ENCODE assay signal across 21 mouse cellular contexts in the genomic region with DNA sequence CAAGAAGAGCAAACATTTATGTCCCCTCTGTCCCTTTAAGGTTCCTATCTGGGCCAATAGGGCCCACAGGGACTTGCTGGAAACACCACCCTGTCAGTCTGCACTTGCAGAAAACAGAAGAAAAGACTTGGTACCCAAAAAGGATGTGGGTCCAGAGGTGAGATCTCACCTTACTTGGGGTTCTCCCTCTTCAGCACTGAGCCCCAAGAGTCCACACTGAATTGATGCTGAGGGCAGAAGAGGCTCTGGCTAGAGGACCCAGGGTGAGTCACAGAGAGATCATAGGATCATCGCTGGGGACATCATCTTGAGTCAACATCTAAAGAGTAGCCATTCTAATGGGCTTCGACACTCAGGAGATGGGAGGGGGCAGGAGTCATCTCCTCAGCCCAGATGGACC.
DNase-seq lines count a peak whose midpoint lies in the region; ATAC-seq and TF ChIP-seq lines count a peak whose summit lies in the region.
"Had no signal": no experiment of that assay in that cellular context is flagged by ENCODE, and none has a peak within 500 bp of the region (broad histone marks: within the 10 kb centered on the region; RNA-seq: fewer than 3 reads in every experiment).

No protein-coding gene starts in this region.

- no peaks in the 10 kb centered on the region for H3K27me3 ChIP-seq in midbrain, embryonic 10.5 days (ENCODE audit: low read depth, poor library complexity, severe bottlenecking)
- H3K27me3 ChIP-seq in midbrain, postnatal 0 days (ENCODE audit: insufficient read depth, low read length) = no peaks in the 10 kb centered on the region
- H3K27me3 ChIP-seq in midbrain, embryonic 11.5 days (ENCODE audit: control insufficient read depth, insufficient read depth, low read length) = no peaks in the 10 kb centered on the region
- no peaks in the 10 kb centered on the region for H3K27me3 ChIP-seq in midbrain, embryonic 15.5 days (replicated peaks)
- H3K27me3 ChIP-seq: embryonic facial prominence, embryonic 13.5 days; heart, embryonic 13.5 days; hindbrain, embryonic 12.5 days had no signal

- TF ChIP-seq CTCF in midbrain, postnatal 0 days (IDR thresholded peaks at IDR 0.05) = no peak

- no peak for ATAC-seq in midbrain, postnatal 0 days (ENCODE audit: low FRiP score)
- no peak for ATAC-seq in midbrain, embryonic 11.5 days (ENCODE audit: low FRiP score)
- no peak for ATAC-seq in midbrain, embryonic 15.5 days (replicated peaks)
- ATAC-seq: CD4-positive, CD25-positive, alpha-beta regulatory T cell, adult 4 months; forebrain, embryonic 14.5 days; inflammation-experienced regulatory T-cells, adult 6 months had no signal

- no peak overlapping the region for H3K4me3 ChIP-seq in midbrain, embryonic 10.5 days
- H3K4me3 ChIP-seq in midbrain, postnatal 0 days (ENCODE audit: low read depth, low read length) = no peak overlapping the region
- no peak overlapping the region for H3K4me3 ChIP-seq in midbrain, embryonic 11.5 days (ENCODE audit: low read depth, low read length)
- no peak overlapping the region for H3K4me3 ChIP-seq in midbrain, embryonic 15.5 days
- H3K4me3 ChIP-seq: embryonic facial prominence, embryonic 13.5 days; heart, embryonic 13.5 days; hindbrain, embryonic 12.5 days had no signal

- H3K36me3 ChIP-seq in midbrain, embryonic 10.5 days = no peaks in the 10 kb centered on the region
- H3K36me3 ChIP-seq in midbrain, postnatal 0 days (ENCODE audit: insufficient read depth, low read length) = no peaks in the 10 kb centered on the region
- H3K36me3 ChIP-seq in midbrain, embryonic 11.5 days (ENCODE audit: control insufficient read depth, insufficient read depth, low read length) = no peaks in the 10 kb centered on the region
- H3K36me3 ChIP-seq in midbrain, embryonic 15.5 days (replicated peaks) = no peaks in the 10 kb centered on the region
- H3K36me3 ChIP-seq: embryonic facial prominence, embryonic 13.5 days; heart, embryonic 13.5 days; hindbrain, embryonic 12.5 days had no signal

- H3K9ac ChIP-seq in midbrain, postnatal 0 days (replicated peaks; ENCODE audit: low read length, poor library complexity, severe bottlenecking) = no peak overlapping the region
- no peak overlapping the region for H3K9ac ChIP-seq in midbrain, embryonic 11.5 days (ENCODE audit: low read length)
- no peak overlapping the region for H3K9ac ChIP-seq in midbrain, embryonic 15.5 days
- H3K9ac ChIP-seq: embryonic facial prominence, embryonic 13.5 days; heart, embryonic 13.5 days; hindbrain, embryonic 12.5 days had no signal

- 85% methylated on average over 2 of the region's 2 CpGs for WGBS in midbrain, embryonic 10.5 days
- 96% methylated on average over 2 of the region's 2 CpGs for WGBS in midbrain, postnatal 0 days
- 79% methylated on average over 2 of the region's 2 CpGs for WGBS in midbrain, embryonic 11.5 days
- WGBS in midbrain, embryonic 15.5 days = 90% methylated on average over 2 of the region's 2 CpGs

- no peak overlapping the region for H3K4me2 ChIP-seq in midbrain, postnatal 0 days (ENCODE audit: low read depth, low read length, poor library complexity, severe bottlenecking)
- H3K4me2 ChIP-seq in midbrain, embryonic 11.5 days = no peak overlapping the region
- H3K4me2 ChIP-seq in midbrain, embryonic 15.5 days = no peak overlapping the region
- H3K4me2 ChIP-seq: embryonic facial prominence, embryonic 13.5 days; heart, embryonic 13.5 days; hindbrain, embryonic 12.5 days had no signal

- H3K9me3 ChIP-seq in midbrain, embryonic 10.5 days (replicated peaks) = no peaks in the 10 kb centered on the region
- no peaks in the 10 kb centered on the region for H3K9me3 ChIP-seq in midbrain, postnatal 0 days (ENCODE audit: low read length)
- no peaks in the 10 kb centered on the region for H3K9me3 ChIP-seq in midbrain, embryonic 11.5 days (ENCODE audit: control insufficient read depth, low read length)
- no peaks in the 10 kb centered on the region for H3K9me3 ChIP-seq in midbrain, embryonic 15.5 days
- H3K9me3 ChIP-seq: embryonic facial prominence, embryonic 13.5 days; G1E; heart, embryonic 13.5 days; hindbrain, embryonic 12.5 days had no signal

- H3K4me1 ChIP-seq in midbrain, embryonic 10.5 days = peaks cover 42% of the 10 kb centered on the region
- H3K4me1 ChIP-seq in midbrain, postnatal 0 days (ENCODE audit: insufficient read depth, low read length) = peaks cover 7% of the 10 kb centered on the region
- peaks cover 14% of the 10 kb centered on the region for H3K4me1 ChIP-seq in midbrain, embryonic 11.5 days (ENCODE audit: control insufficient read depth, insufficient read depth, low read length)
- peaks cover 10% of the 10 kb centered on the region for H3K4me1 ChIP-seq in midbrain, embryonic 15.5 days

- no peak for DNase-seq in midbrain, embryonic 10.5 days (ENCODE audit: low spot score)
- no peak for DNase-seq in midbrain, postnatal 0 days (ENCODE audit: low spot score)
- no peak for DNase-seq in midbrain, embryonic 11.5 days (ENCODE audit: low spot score, missing footprints)
- DNase-seq in kidney, adult 11 months = no peak
- DNase-seq in left cerebral cortex, adult 11 months (ENCODE audit: low spot score) = no peak
- DNase-seq in lung, adult 18-20 months = no peak
- DNase-seq: adrenal gland, postnatal 14 days; cerebellum, adult 11-12 months; cerebellum, adult 9-10 months; cerebellum, postnatal 25 days; gastrocnemius, postnatal 36 days; heart, adult 11 months; heart, postnatal 36 days had no signal

- peak overlapping the region; percentile 46 for H3K27ac ChIP-seq in midbrain, embryonic 10.5 days (replicated peaks)
- H3K27ac ChIP-seq in midbrain, postnatal 0 days (ENCODE audit: low read depth, low read length) = no peak overlapping the region
- peak overlapping the region; percentile 30; the same call in 1 of the 2 replicates for H3K27ac ChIP-seq in midbrain, embryonic 11.5 days (ENCODE audit: low read depth, low read length)
- peak overlapping the region; percentile 28 for H3K27ac ChIP-seq in midbrain, embryonic 15.5 days
- H3K27ac ChIP-seq: embryonic facial prominence, embryonic 13.5 days; heart, embryonic 13.5 days; hindbrain, embryonic 12.5 days had no signal
